Mouse (Mus musculus): ENCODE measurements around the gene Cel. TPM values are rescaled to one million over a fixed set of nuclear protein-coding genes. Genes with fewer than 3 reads are reported as not detected.

Cel gene
- polyA plus RNA-seq, 2 experiments = 0.19 to 0.39 TPM

GRCm38 (mm10) chr2:28546560-28546959 lies 16.6 kb downstream of the Cel start:
- no peaks in the 10 kb centered on the region for H3K36me3 ChIP-seq (replicated peaks; ENCODE audit: control insufficient read depth, insufficient read depth, low read depth)
- H3K4me3 ChIP-seq (ENCODE audit: insufficient read depth in 1 of 2, low read depth in 2 of 2, low read length in 2 of 2) = no peak overlapping the region

GRCm38 (mm10) chr2:28545976-28546375 lies 17.2 kb downstream of the Cel start:
- no peak for DNase-seq (ENCODE audit: low read depth in 3 of 3, low spot score in 3 of 3)
- ATAC-seq (ENCODE audit: insufficient read depth) = no peak
- H3K27me3 ChIP-seq (ENCODE audit: control insufficient read depth, insufficient read depth, low read length) = no peaks in the 10 kb centered on the region
- no peaks in the 10 kb centered on the region for H3K9me3 ChIP-seq (ENCODE audit: control insufficient read depth, low read length)
- H3K4me3 ChIP-seq (ENCODE audit: insufficient read depth in 1 of 2, low read depth in 2 of 2, low read length in 2 of 2) = no peak overlapping the region
- H3K27ac ChIP-seq = no peak overlapping the region
- H3K9ac ChIP-seq (replicated peaks) = no peak overlapping the region
- H3K36me3 ChIP-seq (replicated peaks; ENCODE audit: control insufficient read depth, insufficient read depth, low read depth) = no peaks in the 10 kb centered on the region
- no peak for TF ChIP-seq EP300 (IDR thresholded peaks at IDR 0.05; ENCODE audit: low read depth)
- H3K4me2 ChIP-seq (ENCODE audit: low read depth) = no peak overlapping the region
- no peaks in the 10 kb centered on the region for H3K4me1 ChIP-seq (replicated peaks; ENCODE audit: control insufficient read depth in 2 of 2, insufficient read depth in 2 of 2, low read length in 1 of 2)

More at GRCm38 (mm10) chr2:28546560-28546959, 16.6 kb downstream of the Cel start:
- WGBS (ENCODE audit: insufficient replicate concordance) = 61% methylated on average over 6 of the region's 6 CpGs
- H3K9ac ChIP-seq (replicated peaks) = no peak overlapping the region
- TF ChIP-seq CTCF (IDR thresholded peaks at IDR 0.05; ENCODE audit: low read depth) (no peak), EP300 (IDR thresholded peaks at IDR 0.05; ENCODE audit: low read depth) (no peak)
- H3K9me3 ChIP-seq (ENCODE audit: control insufficient read depth, low read length) = no peaks in the 10 kb centered on the region
- DNase-seq (ENCODE audit: low read depth in 3 of 3, low spot score in 3 of 3) = no peak
- no peaks in the 10 kb centered on the region for H3K27me3 ChIP-seq (ENCODE audit: control insufficient read depth, insufficient read depth, low read length)
- no peaks in the 10 kb centered on the region for H3K4me1 ChIP-seq (replicated peaks; ENCODE audit: control insufficient read depth in 2 of 2, insufficient read depth in 2 of 2, low read length in 1 of 2)
- no peak overlapping the region for H3K27ac ChIP-seq
- ATAC-seq (ENCODE audit: insufficient read depth) = no peak
- no peak overlapping the region for H3K4me2 ChIP-seq (ENCODE audit: low read depth)

GRCm38 (mm10) chr2:28543894-28544293 lies 19.3 kb downstream of the Cel start:
- TF ChIP-seq EP300 (IDR thresholded peaks at IDR 0.05; ENCODE audit: low read depth) = no peak
- TF ChIP-seq CTCF (IDR thresholded peaks at IDR 0.05; ENCODE audit: low read depth) = no peak
- Histone ChIP-seq H3K4me2 (ENCODE audit: low read depth) (no peak overlapping the region), H3K9me3 (ENCODE audit: control insufficient read depth, low read length) (no peaks in the 10 kb centered on the region), H3K9ac (replicated peaks) (no peak overlapping the region), H3K27ac (no peak overlapping the region), H3K4me1 (replicated peaks; ENCODE audit: control insufficient read depth in 2 of 2, insufficient read depth in 2 of 2, low read length in 1 of 2) (no peaks in the 10 kb centered on the region), H3K4me3 (ENCODE audit: insufficient read depth in 1 of 2, low read depth in 2 of 2, low read length in 2 of 2) (no peak overlapping the region), H3K36me3 (replicated peaks; ENCODE audit: control insufficient read depth, insufficient read depth, low read depth) (no peaks in the 10 kb centered on the region), H3K27me3 (ENCODE audit: control insufficient read depth, insufficient read depth, low read length) (no peaks in the 10 kb centered on the region)
- 72% methylated on average over 8 of the region's 8 CpGs for WGBS (ENCODE audit: insufficient replicate concordance)
- DNase-seq (ENCODE audit: low read depth in 3 of 3, low spot score in 3 of 3) (no peak), ATAC-seq (ENCODE audit: insufficient read depth) (no peak)

GRCm38 (mm10) chr2:28540587-28541227 lies 22.5 kb downstream of the Cel start:
- H3K4me2 ChIP-seq (ENCODE audit: low read depth) = no peak overlapping the region
- TF ChIP-seq CTCF (IDR thresholded peaks at IDR 0.05; ENCODE audit: low read depth) = no peak
- TF ChIP-seq EP300 (IDR thresholded peaks at IDR 0.05; ENCODE audit: low read depth) = no peak
- DNase-seq (ENCODE audit: low read depth in 3 of 3, low spot score in 3 of 3) (no peak), ATAC-seq (ENCODE audit: insufficient read depth) (no peak)
- no peak overlapping the region for H3K27ac ChIP-seq
- no peaks in the 10 kb centered on the region for H3K4me1 ChIP-seq (replicated peaks; ENCODE audit: control insufficient read depth in 2 of 2, insufficient read depth in 2 of 2, low read length in 1 of 2)
- no peaks in the 10 kb centered on the region for H3K27me3 ChIP-seq (ENCODE audit: control insufficient read depth, insufficient read depth, low read length)
- WGBS (ENCODE audit: insufficient replicate concordance) = 56% methylated on average over 8 of the region's 8 CpGs
- no peaks in the 10 kb centered on the region for H3K36me3 ChIP-seq (replicated peaks; ENCODE audit: control insufficient read depth, insufficient read depth, low read depth)
- H3K9me3 ChIP-seq (ENCODE audit: control insufficient read depth, low read length) = no peaks in the 10 kb centered on the region
- H3K4me3 ChIP-seq (ENCODE audit: insufficient read depth in 1 of 2, low read depth in 2 of 2, low read length in 2 of 2) = no peak overlapping the region
- no peak overlapping the region for H3K9ac ChIP-seq (replicated peaks)

- Histone ChIP-seq H3K27ac (no peak overlapping the region), H3K4me1 (replicated peaks; ENCODE audit: control insufficient read depth in 2 of 2, insufficient read depth in 2 of 2, low read length in 1 of 2) (no peaks in the 10 kb centered on the region)
Observed at GRCm38 (mm10) chr2:28539949-28540348, 23.3 kb downstream of the Cel start.

More at GRCm38 (mm10) chr2:28539949-28540348, 23.3 kb downstream of the Cel start:
- Histone ChIP-seq H3K36me3 (replicated peaks; ENCODE audit: control insufficient read depth, insufficient read depth, low read depth) (no peaks in the 10 kb centered on the region), H3K9ac (replicated peaks) (no peak overlapping the region), H3K4me3 (ENCODE audit: insufficient read depth in 1 of 2, low read depth in 2 of 2, low read length in 2 of 2) (no peak overlapping the region), H3K27me3 (ENCODE audit: control insufficient read depth, insufficient read depth, low read length) (no peaks in the 10 kb centered on the region), H3K4me2 (ENCODE audit: low read depth) (no peak overlapping the region), H3K9me3 (ENCODE audit: control insufficient read depth, low read length) (no peaks in the 10 kb centered on the region)
- DNase-seq (ENCODE audit: low read depth in 3 of 3, low spot score in 3 of 3) (no peak), ATAC-seq (ENCODE audit: insufficient read depth) (no peak)
- no peak for TF ChIP-seq CTCF (IDR thresholded peaks at IDR 0.05; ENCODE audit: low read depth)
- TF ChIP-seq EP300 (IDR thresholded peaks at IDR 0.05; ENCODE audit: low read depth) = no peak
- WGBS (ENCODE audit: insufficient replicate concordance) = 25% methylated on average over 2 of the region's 2 CpGs

Measured in liver, embryonic 14.5 days (tissue).